Mouse (Mus musculus): ENCODE data around the gene Taar4. TPM values are rescaled to one million over a fixed set of nuclear protein-coding genes. Genes with fewer than 3 reads are reported as not detected.

The Taar4 gene
- polyA plus RNA-seq (2015; fragmentation: Nextera tagmentation; extraction: Ambion mirVana) = not detected in 2 replicates

DNA sequence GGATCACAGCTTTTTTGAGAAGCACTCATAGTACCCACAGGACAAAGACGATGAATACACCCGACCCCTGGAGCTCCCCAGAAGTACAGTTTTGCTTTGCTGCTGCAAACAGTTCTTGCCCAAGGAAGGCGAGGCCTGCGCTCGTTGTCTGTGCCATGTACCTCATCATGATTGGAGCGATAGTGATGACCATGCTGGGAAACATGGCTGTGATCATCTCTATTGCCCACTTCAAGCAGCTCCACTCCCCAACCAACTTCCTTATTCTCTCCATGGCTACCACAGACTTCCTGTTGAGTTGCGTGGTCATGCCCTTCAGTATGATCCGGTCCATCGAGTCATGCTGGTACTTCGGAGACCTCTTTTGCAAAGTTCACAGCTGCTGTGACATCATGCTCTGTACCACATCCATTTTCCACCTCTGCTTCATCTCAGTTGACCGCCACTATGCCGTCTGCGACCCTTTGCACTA, at the start of gene Taar4:
Gene Taar4 (plus strand): TSS at position 51 of the 472 bp plus-strand sequence.
- H3K4me3 ChIP-seq (replicated peaks; ENCODE audit: low read length) = no peak within 1 kb of the TSS
- H3K9me3 ChIP-seq (ENCODE audit: control insufficient read depth, low read length) = no peaks in the 10 kb centered on the region
- no peaks in the 10 kb centered on the region for H3K27me3 ChIP-seq (replicated peaks; ENCODE audit: control insufficient read depth, insufficient read depth, low read length)
- WGBS = 98% methylated on average over 13 of the region's 13 CpGs
- ATAC-seq = no peak
- H3K27ac ChIP-seq (ENCODE audit: low read length) = no peak within 1 kb of the TSS
- H3K4me2 ChIP-seq (ENCODE audit: low read length) = no peak within 1 kb of the TSS
- no peaks in the 10 kb centered on the region for H3K4me1 ChIP-seq (replicated peaks; ENCODE audit: control insufficient read depth, insufficient read depth, low read length)
- H3K9ac ChIP-seq (replicated peaks; ENCODE audit: low read depth, low read length) = no peak within 1 kb of the TSS
- H3K36me3 ChIP-seq (ENCODE audit: control insufficient read depth, insufficient read depth) = no peaks in the 10 kb centered on the region

DNA sequence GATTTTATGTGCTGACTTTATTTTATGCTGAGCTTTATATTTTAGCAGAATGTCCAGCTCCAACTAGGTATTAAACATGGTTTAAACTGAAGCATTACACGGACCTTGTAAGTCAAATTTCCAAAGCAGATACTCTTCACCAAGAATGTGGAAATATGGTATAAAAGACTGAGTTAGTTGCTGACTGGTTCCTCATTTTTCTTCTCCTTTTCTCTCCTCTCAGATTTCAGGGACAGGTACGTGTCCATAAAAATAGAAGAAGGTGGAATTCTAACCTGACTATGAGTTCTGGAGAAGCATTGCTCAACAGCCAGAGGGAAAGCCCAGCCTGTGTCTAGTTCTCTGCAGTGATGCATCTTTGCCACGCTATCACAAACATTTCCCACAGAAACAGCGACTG, 40.2 kb upstream of the Taar4 start, which contains the start of gene Taar1:
Gene Taar1 (plus strand): TSS at position 301 of the 400 bp plus-strand sequence.
- no peak for ATAC-seq
- H3K27me3 ChIP-seq (replicated peaks; ENCODE audit: control insufficient read depth, insufficient read depth, low read length) = no peaks in the 10 kb centered on the region
- no peak within 1 kb of the TSS for H3K4me3 ChIP-seq (replicated peaks; ENCODE audit: low read length)
- WGBS = 92% methylated on average over 4 of the region's 4 CpGs
- H3K36me3 ChIP-seq (ENCODE audit: control insufficient read depth, insufficient read depth) = no peaks in the 10 kb centered on the region
- H3K9me3 ChIP-seq (ENCODE audit: control insufficient read depth, low read length) = no peaks in the 10 kb centered on the region
- no peak within 1 kb of the TSS for H3K9ac ChIP-seq (replicated peaks; ENCODE audit: low read depth, low read length)
- H3K4me2 ChIP-seq (ENCODE audit: low read length) = no peak within 1 kb of the TSS
- no peaks in the 10 kb centered on the region for H3K4me1 ChIP-seq (replicated peaks; ENCODE audit: control insufficient read depth, insufficient read depth, low read length)
- no peak within 1 kb of the TSS for H3K27ac ChIP-seq (ENCODE audit: low read length)

DNA sequence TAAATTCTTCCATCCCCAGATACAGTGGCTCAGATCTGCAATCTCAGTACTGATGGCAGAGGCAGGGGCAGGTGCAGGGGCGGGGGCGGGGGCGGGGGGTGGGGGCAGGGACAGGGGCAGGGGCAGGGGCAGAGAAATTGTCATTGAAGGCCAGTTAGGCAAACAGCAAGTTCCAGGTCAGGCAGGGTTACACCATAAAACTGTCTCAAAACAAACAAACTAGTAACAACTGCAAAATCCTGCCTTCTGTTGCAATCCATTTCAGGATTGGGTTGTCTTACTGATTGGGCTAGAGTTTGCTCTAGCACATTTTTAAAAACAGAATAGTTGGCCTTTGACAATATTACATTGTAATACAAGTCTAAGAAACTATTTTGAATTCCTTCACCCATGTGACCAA, 37.8 kb upstream of the Taar4 start:
- H3K4me3 ChIP-seq (replicated peaks; ENCODE audit: low read length) = no peak overlapping the region
- no peaks in the 10 kb centered on the region for H3K27me3 ChIP-seq (replicated peaks; ENCODE audit: control insufficient read depth, insufficient read depth, low read length)
- 83% methylated on average over 3 of the region's 3 CpGs for WGBS
- H3K9ac ChIP-seq (replicated peaks; ENCODE audit: low read depth, low read length) = no peak overlapping the region
- ATAC-seq = no peak
- no peak overlapping the region for H3K27ac ChIP-seq (ENCODE audit: low read length)
- no peak overlapping the region for H3K4me2 ChIP-seq (ENCODE audit: low read length)
- no peaks in the 10 kb centered on the region for H3K4me1 ChIP-seq (replicated peaks; ENCODE audit: control insufficient read depth, insufficient read depth, low read length)
- no peaks in the 10 kb centered on the region for H3K9me3 ChIP-seq (ENCODE audit: control insufficient read depth, low read length)
- no peaks in the 10 kb centered on the region for H3K36me3 ChIP-seq (ENCODE audit: control insufficient read depth, insufficient read depth)

DNA sequence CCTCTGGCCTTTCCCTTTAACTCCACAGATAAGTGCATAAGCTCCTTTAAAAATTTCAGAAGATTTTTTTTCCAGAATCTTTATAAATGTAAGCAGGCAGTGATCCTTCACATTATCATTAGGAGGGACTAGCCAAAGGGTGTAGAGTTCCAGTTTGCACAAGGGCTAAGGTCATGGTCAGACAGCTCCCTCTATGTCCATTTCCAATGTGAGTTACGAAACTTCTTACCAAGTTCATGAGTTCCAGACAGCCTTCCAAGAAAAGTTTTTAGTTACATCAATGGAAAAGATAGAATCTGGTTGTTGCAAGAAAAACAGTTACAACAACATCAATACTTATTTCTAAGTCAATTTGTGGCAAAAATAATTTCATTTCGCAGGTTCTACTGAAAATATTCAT, 36.4 kb upstream of the Taar4 start:
- H3K27me3 ChIP-seq (replicated peaks; ENCODE audit: control insufficient read depth, insufficient read depth, low read length) = no peaks in the 10 kb centered on the region
- no peak for ATAC-seq
- no peaks in the 10 kb centered on the region for H3K4me1 ChIP-seq (replicated peaks; ENCODE audit: control insufficient read depth, insufficient read depth, low read length)
- no peak overlapping the region for H3K4me3 ChIP-seq (replicated peaks; ENCODE audit: low read length)
- no peak overlapping the region for H3K9ac ChIP-seq (replicated peaks; ENCODE audit: low read depth, low read length)
- 85% methylated on average over 2 of the region's 2 CpGs for WGBS
- H3K36me3 ChIP-seq (ENCODE audit: control insufficient read depth, insufficient read depth) = no peaks in the 10 kb centered on the region
- H3K4me2 ChIP-seq (ENCODE audit: low read length) = no peak overlapping the region
- H3K27ac ChIP-seq (ENCODE audit: low read length) = no peak overlapping the region
- H3K9me3 ChIP-seq (ENCODE audit: control insufficient read depth, low read length) = no peaks in the 10 kb centered on the region

DNA sequence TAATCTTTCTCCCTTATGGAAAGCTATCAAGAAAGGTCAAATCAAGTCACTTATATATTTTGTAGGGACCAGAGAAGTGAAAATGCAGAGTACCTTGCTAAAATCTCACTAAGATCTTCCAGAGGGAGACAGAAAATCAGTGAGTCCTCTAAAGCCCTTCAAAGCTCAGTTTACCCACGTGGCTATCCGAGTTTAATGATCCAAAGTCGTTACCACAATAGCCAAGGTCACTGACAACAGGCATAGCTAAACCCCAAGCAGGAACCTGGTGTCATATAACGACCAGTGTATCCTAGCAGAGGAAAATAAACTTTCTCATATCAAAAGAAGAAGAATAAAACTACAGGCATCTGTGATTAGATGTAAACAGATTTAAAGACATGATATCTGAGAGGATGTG, 22.7 kb upstream of the Taar4 start:
- ATAC-seq = no peak
- no peak overlapping the region for H3K27ac ChIP-seq (ENCODE audit: low read length)
- 37% methylated on average over 4 of the region's 4 CpGs for WGBS
- no peak overlapping the region for H3K9ac ChIP-seq (replicated peaks; ENCODE audit: low read depth, low read length)
- no peak overlapping the region for H3K4me2 ChIP-seq (ENCODE audit: low read length)
- H3K4me1 ChIP-seq (replicated peaks; ENCODE audit: control insufficient read depth, insufficient read depth, low read length) = no peaks in the 10 kb centered on the region
- H3K36me3 ChIP-seq (ENCODE audit: control insufficient read depth, insufficient read depth) = no peaks in the 10 kb centered on the region
- H3K9me3 ChIP-seq (ENCODE audit: control insufficient read depth, low read length) = no peaks in the 10 kb centered on the region
- no peaks in the 10 kb centered on the region for H3K27me3 ChIP-seq (replicated peaks; ENCODE audit: control insufficient read depth, insufficient read depth, low read length)
- no peak overlapping the region for H3K4me3 ChIP-seq (replicated peaks; ENCODE audit: low read length)

DNA sequence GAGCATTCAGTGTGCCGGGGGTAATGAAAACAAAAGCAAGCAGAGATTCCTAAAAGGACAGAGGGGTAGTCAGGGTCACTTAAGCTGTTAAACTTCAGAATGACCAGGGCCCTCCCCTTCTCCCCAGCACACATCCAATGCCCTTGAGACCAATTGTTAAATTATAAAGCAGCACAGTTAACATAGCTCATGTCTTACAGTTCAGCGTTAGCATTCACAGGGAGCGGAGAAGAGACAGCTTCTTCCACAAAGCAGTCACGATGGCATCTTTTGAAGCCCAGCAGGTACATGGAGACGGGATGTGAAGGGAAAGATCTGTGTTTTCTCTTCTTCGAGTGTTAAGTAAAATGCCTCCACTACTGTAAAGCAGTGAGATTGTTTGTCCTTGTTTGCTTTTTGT, 22.0 kb upstream of the Taar4 start, which contains the start of gene Taar2:
Gene Taar2 (plus strand): TSS at position 261 of the 400 bp plus-strand sequence.
- Histone ChIP-seq H3K27me3 (replicated peaks; ENCODE audit: control insufficient read depth, insufficient read depth, low read length) (no peaks in the 10 kb centered on the region), H3K4me2 (ENCODE audit: low read length) (no peak within 1 kb of the TSS), H3K36me3 (ENCODE audit: control insufficient read depth, insufficient read depth) (no peaks in the 10 kb centered on the region), H3K4me1 (replicated peaks; ENCODE audit: control insufficient read depth, insufficient read depth, low read length) (no peaks in the 10 kb centered on the region), H3K27ac (ENCODE audit: low read length) (no peak within 1 kb of the TSS), H3K4me3 (replicated peaks; ENCODE audit: low read length) (no peak within 1 kb of the TSS), H3K9ac (replicated peaks; ENCODE audit: low read depth, low read length) (no peak within 1 kb of the TSS), H3K9me3 (ENCODE audit: control insufficient read depth, low read length) (no peaks in the 10 kb centered on the region)
- no peak for ATAC-seq
- WGBS = 42% methylated on average over 6 of the region's 6 CpGs

DNA sequence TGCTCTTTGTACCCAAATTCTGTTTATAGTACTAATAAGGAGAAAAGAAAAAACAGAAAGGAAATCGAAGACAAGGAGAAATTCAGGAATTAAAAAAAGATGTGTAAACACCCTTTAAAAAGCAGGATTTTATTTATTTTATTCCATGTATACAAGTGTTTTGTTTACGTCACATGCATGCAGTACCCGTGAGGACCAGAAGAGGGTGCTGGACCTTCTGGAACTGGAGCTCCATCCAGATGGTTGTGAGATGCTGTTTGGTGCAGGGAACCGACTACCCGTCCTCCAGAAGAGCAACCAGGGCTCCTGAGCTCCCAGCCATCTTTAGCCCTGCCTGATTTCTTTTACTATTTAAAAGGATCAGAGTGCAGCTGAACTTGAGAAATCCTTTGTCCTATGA, 17.8 kb upstream of the Taar4 start:
- no peak for ATAC-seq
- H3K4me1 ChIP-seq (replicated peaks; ENCODE audit: control insufficient read depth, insufficient read depth, low read length) = no peaks in the 10 kb centered on the region
- no peak overlapping the region for H3K27ac ChIP-seq (ENCODE audit: low read length)
- H3K4me3 ChIP-seq (replicated peaks; ENCODE audit: low read length) = no peak overlapping the region
- WGBS = 76% methylated on average over 5 of the region's 5 CpGs
- no peaks in the 10 kb centered on the region for H3K36me3 ChIP-seq (ENCODE audit: control insufficient read depth, insufficient read depth)
- no peaks in the 10 kb centered on the region for H3K27me3 ChIP-seq (replicated peaks; ENCODE audit: control insufficient read depth, insufficient read depth, low read length)
- H3K9ac ChIP-seq (replicated peaks; ENCODE audit: low read depth, low read length) = no peak overlapping the region
- H3K4me2 ChIP-seq (ENCODE audit: low read length) = no peak overlapping the region
- H3K9me3 ChIP-seq (ENCODE audit: control insufficient read depth, low read length) = no peaks in the 10 kb centered on the region

DNA sequence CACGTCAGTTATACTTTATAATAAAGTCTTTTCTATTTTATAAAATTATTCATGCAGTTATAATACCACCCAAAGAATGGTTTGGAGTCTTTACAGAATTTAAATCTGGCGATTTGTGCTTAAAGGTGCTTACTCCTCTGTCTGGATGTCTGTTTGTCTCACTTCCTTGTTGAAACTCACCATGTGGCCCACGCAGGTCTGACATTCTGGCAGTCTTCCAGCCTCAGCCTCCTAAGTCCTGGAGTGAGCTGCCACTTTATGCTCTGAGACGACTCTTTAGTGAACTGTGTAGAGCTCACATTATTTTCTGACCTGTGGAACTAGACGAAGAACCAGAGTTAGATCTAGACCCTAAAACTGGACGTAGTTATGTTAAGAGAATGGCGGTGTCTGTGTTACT, 12.3 kb upstream of the Taar4 start:
- no peaks in the 10 kb centered on the region for H3K9me3 ChIP-seq (ENCODE audit: control insufficient read depth, low read length)
- H3K27ac ChIP-seq (ENCODE audit: low read length) = no peak overlapping the region
- H3K36me3 ChIP-seq (ENCODE audit: control insufficient read depth, insufficient read depth) = no peaks in the 10 kb centered on the region
- no peak for ATAC-seq
- no peaks in the 10 kb centered on the region for H3K4me1 ChIP-seq (replicated peaks; ENCODE audit: control insufficient read depth, insufficient read depth, low read length)
- no peak overlapping the region for H3K9ac ChIP-seq (replicated peaks; ENCODE audit: low read depth, low read length)
- 51% methylated on average over 7 of the region's 7 CpGs for WGBS
- H3K4me3 ChIP-seq (replicated peaks; ENCODE audit: low read length) = no peak overlapping the region
- H3K27me3 ChIP-seq (replicated peaks; ENCODE audit: control insufficient read depth, insufficient read depth, low read length) = no peaks in the 10 kb centered on the region
- H3K4me2 ChIP-seq (ENCODE audit: low read length) = no peak overlapping the region

DNA sequence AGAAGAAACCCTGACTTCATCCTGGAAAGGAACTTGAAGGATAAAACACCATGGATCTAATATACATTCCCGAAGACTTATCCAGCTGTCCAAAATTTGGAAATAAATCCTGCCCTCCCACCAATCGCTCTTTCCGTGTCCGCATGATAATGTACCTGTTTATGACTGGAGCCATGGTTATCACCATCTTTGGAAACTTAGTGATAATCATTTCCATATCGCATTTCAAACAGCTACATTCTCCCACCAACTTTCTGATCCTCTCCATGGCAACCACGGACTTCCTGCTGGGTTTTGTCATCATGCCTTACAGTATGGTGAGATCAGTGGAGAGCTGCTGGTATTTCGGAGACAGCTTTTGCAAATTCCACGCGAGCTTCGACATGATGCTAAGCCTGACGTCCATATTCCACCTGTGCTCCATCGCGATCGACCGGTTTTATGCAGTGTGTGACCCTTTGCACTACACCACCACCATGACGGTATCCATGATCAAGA, 10.7 kb upstream of the Taar4 start, which contains the start of gene Taar3:
Gene Taar3 (plus strand): TSS at position 51 of the 498 bp plus-strand sequence.
- 0 out of 2 replicates have a peak, but pooled peaks have one; percentile 20 for ATAC-seq
- H3K4me2 ChIP-seq (ENCODE audit: low read length) = no peak within 1 kb of the TSS
- H3K27ac ChIP-seq (ENCODE audit: low read length) = no peak within 1 kb of the TSS
- no peaks in the 10 kb centered on the region for H3K36me3 ChIP-seq (ENCODE audit: control insufficient read depth, insufficient read depth)
- 87% methylated on average over 16 of the region's 16 CpGs for WGBS
- H3K27me3 ChIP-seq (replicated peaks; ENCODE audit: control insufficient read depth, insufficient read depth, low read length) = no peaks in the 10 kb centered on the region
- no peaks in the 10 kb centered on the region for H3K4me1 ChIP-seq (replicated peaks; ENCODE audit: control insufficient read depth, insufficient read depth, low read length)
- H3K4me3 ChIP-seq (replicated peaks; ENCODE audit: low read length) = no peak within 1 kb of the TSS
- H3K9ac ChIP-seq (replicated peaks; ENCODE audit: low read depth, low read length) = no peak within 1 kb of the TSS
- no peaks in the 10 kb centered on the region for H3K9me3 ChIP-seq (ENCODE audit: control insufficient read depth, low read length)

DNA sequence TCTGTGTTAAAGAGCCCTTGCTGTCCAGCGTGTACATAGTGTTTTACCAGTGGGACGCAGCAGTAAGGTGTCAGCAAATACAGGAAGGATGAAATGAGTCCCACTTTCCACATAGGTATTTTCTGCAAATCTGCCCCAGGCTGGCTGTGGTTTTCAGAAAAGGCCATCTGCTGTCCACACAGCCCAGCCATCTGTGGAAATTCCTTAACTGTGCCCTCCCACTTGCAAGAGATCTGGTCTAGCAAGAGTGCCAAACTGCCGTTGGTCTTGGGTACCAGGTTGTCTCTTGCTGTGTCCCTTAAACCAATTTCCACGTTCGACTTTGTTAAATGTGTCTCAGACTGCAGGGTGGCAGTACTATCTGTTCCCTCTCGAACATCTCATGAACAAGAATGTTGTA, 8.6 kb upstream of the Taar4 start:
- ATAC-seq = no peak
- H3K36me3 ChIP-seq (ENCODE audit: control insufficient read depth, insufficient read depth) = no peaks in the 10 kb centered on the region
- H3K27ac ChIP-seq (ENCODE audit: low read length) = no peak overlapping the region
- H3K9ac ChIP-seq (replicated peaks; ENCODE audit: low read depth, low read length) = no peak overlapping the region
- no peak overlapping the region for H3K4me2 ChIP-seq (ENCODE audit: low read length)
- H3K4me3 ChIP-seq (replicated peaks; ENCODE audit: low read length) = no peak overlapping the region
- no peaks in the 10 kb centered on the region for H3K27me3 ChIP-seq (replicated peaks; ENCODE audit: control insufficient read depth, insufficient read depth, low read length)
- H3K9me3 ChIP-seq (ENCODE audit: control insufficient read depth, low read length) = no peaks in the 10 kb centered on the region
- 87% methylated on average over 6 of the region's 6 CpGs for WGBS
- H3K4me1 ChIP-seq (replicated peaks; ENCODE audit: control insufficient read depth, insufficient read depth, low read length) = no peaks in the 10 kb centered on the region

All from forebrain, embryonic 16.5 days (tissue).